Mouse (Mus musculus) left cerebral cortex, adult 2 months (tissue): ENCODE measurements around the gene Atp7b. TPM values are rescaled to one million over a fixed set of nuclear protein-coding genes. Genes with fewer than 3 reads are reported as not detected.
A peak's percentile ranks its signal among the peaks of the same experiment; 100 is the strongest.

Experiments used
- DNase-seq, 2 experiments: peaks; one replicate each; pipeline ENCODE4 v3.0.0; 2021 to 2022; ENCODE audit warnings: low spot score in 2 of 2, mixed read lengths in 1 of 2; ENCODE audit errors: extremely low spot score in 1 of 2
- H3K27ac ChIP-seq: fragments of 200-600 bp; 2 replicates; pipeline ENCODE4 v1.8.1; 2022
- H3K4me3 ChIP-seq: fragments of 200-600 bp; 2 replicates; pipeline ENCODE4 v1.8.1; 2022
- CTCF ChIP-seq: fragments of 200-600 bp; IDR thresholded peaks from 2 replicates; pipeline ENCODE4 v1.8.1; 2022; ENCODE audit warnings: antibody characterized with exemption, mild to moderate bottlenecking, moderate library complexity
- intact Hi-C: fragments of 180-260 bp; cut with DNase I; formaldehyde crosslinking; loops from one replicate; pipeline ENCODE4 v1.15.1; 2025
- total RNA-seq, 2 experiments: library from RNA; stranded (reverse); gene quantifications; 2 replicates each; pipeline ENCODE4 v1.2.3; 2021

Gene Atp7b
- total RNA-seq, 2 experiments from 2014 or later, result 1.9 to 2.1 TPM

GRCm38 (mm10) chr8:22054674-22055491, 5.2 kb downstream of the Atp7b start:
- no peak for TF ChIP-seq CTCF
- intact Hi-C loops, result no loop called here
- Histone ChIP-seq H3K27ac (no peak overlapping the region), H3K4me3 (no peak overlapping the region)
- DNase-seq, result no peak

- Histone ChIP-seq H3K4me3 (no peak overlapping the region), H3K27ac (no peak overlapping the region)
- intact Hi-C loops, result loop anchor here (5.0 kb wide), 1 partner anchor 56 kb away; no protein-coding TSS in a partner anchor
- peak; percentile 57 for TF ChIP-seq CTCF
- peak in 1 of 2 experiments; percentile 25 for DNase-seq
Observed at GRCm38 (mm10) chr8:22047699-22048464, 12.2 kb downstream of the Atp7b start.

- intact Hi-C loops, result no loop called here
- no peak for TF ChIP-seq CTCF
- no peak overlapping the region for H3K27ac ChIP-seq
- no peak for DNase-seq
- no peak overlapping the region for H3K4me3 ChIP-seq
Observed at GRCm38 (mm10) chr8:22043706-22044105, 16.4 kb downstream of the Atp7b start.

- Histone ChIP-seq H3K27ac (no peak overlapping the region), H3K4me3 (no peak overlapping the region)
- TF ChIP-seq CTCF, result no peak
- no peak for DNase-seq
- intact Hi-C loops, result no loop called here
Observed at GRCm38 (mm10) chr8:22042515-22042914, 17.6 kb downstream of the Atp7b start.

GRCm38 (mm10) chr8:22040153-22040509, 20.0 kb downstream of the Atp7b start:
- no peak overlapping the region for H3K4me3 ChIP-seq
- no peak for DNase-seq
- no peak for TF ChIP-seq CTCF
- intact Hi-C loops, result no loop called here
- no peak overlapping the region for H3K27ac ChIP-seq

- H3K27ac ChIP-seq, result no peak overlapping the region
- DNase-seq, result no peak
- H3K4me3 ChIP-seq, result no peak overlapping the region
- TF ChIP-seq CTCF, result no peak
- intact Hi-C loops, result no loop called here
Observed at GRCm38 (mm10) chr8:22039468-22040152, 20.5 kb downstream of the Atp7b start.

GRCm38 (mm10) chr8:22037022-22037421, 23.1 kb downstream of the Atp7b start:
- Histone ChIP-seq H3K27ac (no peak overlapping the region), H3K4me3 (no peak overlapping the region)
- intact Hi-C loops, result no loop called here
- no peak for DNase-seq
- no peak for TF ChIP-seq CTCF

GRCm38 (mm10) chr8:22036137-22036536, 24.0 kb downstream of the Atp7b start:
- Histone ChIP-seq H3K27ac (no peak overlapping the region), H3K4me3 (no peak overlapping the region)
- DNase-seq, result no peak
- intact Hi-C loops, result no loop called here
- TF ChIP-seq CTCF, result no peak

GRCm38 (mm10) chr8:22030990-22031389, 29.1 kb downstream of the Atp7b start:
- TF ChIP-seq CTCF, result no peak
- H3K4me3 ChIP-seq, result no peak overlapping the region
- DNase-seq, result no peak
- H3K27ac ChIP-seq, result no peak overlapping the region
- intact Hi-C loops, result no loop called here

GRCm38 (mm10) chr8:22028973-22029372, 31.1 kb downstream of the Atp7b start:
- Histone ChIP-seq H3K27ac (no peak overlapping the region), H3K4me3 (no peak overlapping the region)
- intact Hi-C loops, result no loop called here
- TF ChIP-seq CTCF, result no peak; the same call in 1 of the 2 replicates
- no peak for DNase-seq

- Histone ChIP-seq H3K27ac (no peak overlapping the region), H3K4me3 (no peak overlapping the region)
- intact Hi-C loops, result no loop called here
- no peak for DNase-seq
- TF ChIP-seq CTCF, result no peak
Observed at GRCm38 (mm10) chr8:22025241-22025640, 34.9 kb downstream of the Atp7b start.

- peak; percentile 11 for TF ChIP-seq CTCF
- no peak for DNase-seq
- Histone ChIP-seq H3K27ac (no peak overlapping the region), H3K4me3 (no peak overlapping the region)
- intact Hi-C loops, result no loop called here
Observed at GRCm38 (mm10) chr8:22022244-22022643, 37.9 kb downstream of the Atp7b start.
